7 mouse cellular contexts compared by ENCODE assay signal in the genomic region with DNA sequence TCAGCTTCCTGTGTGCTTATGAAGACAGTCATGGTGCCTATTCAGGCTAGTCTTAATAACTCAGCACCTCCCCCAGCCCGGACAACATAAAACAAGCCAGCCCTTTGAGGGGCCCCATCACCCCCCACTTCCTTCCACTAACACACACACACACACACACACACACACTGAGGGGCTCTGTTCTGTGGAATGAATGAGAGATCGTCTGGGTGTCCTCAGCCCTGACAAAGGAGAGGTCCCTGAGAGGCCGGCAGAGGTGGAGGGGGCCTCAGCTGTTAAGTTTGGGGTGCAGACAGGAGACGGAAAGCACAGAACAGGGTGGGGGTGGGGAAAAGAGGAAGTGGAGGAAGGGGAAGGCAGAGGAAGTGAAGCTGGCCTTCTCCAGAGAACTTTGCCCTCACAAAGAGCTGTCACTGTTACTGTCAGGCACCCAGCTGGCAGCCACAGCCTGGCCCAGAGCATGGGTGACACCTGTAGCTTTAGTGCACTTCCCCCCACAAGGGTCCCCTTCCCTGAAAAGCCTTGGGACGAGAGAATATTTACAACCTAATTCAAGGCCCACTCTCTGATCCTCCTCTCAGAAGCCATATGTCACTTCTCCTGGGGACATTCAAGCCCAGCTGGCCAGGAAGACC. TPM values are rescaled to one million over a fixed set of nuclear protein-coding genes. Genes with fewer than 3 reads are reported as not detected.
DNase-seq lines count a peak whose midpoint lies in the region; ATAC-seq and TF ChIP-seq lines count a peak whose summit lies in the region.

No protein-coding gene starts in this region.

- in situ Hi-C loops in CH12.LX (cut with MboI; ENCODE audit: low pct_ligation_motif_present, low pct_unique_long_range_greater_than_20kb, low sequenced_read_pairs) = no loop called here

- H3K4me2 ChIP-seq in CH12.LX (ENCODE audit: insufficient read depth, low read depth, poor library complexity, severe bottlenecking) = peak overlapping the region; percentile 61
- H3K4me2 ChIP-seq in limb, embryonic 12.5 days = no peak overlapping the region; the same call in 1 of the 2 replicates
- H3K4me2 ChIP-seq in midbrain, postnatal 0 days (ENCODE audit: low read depth, low read length, poor library complexity, severe bottlenecking) = no peak overlapping the region

- TF ChIP-seq EP300 in CH12.LX (IDR thresholded peaks at IDR 0.05; ENCODE audit: low read length) = peak; percentile 72

- TF ChIP-seq RAD21 in CH12.LX (IDR thresholded peaks at IDR 0.05; ENCODE audit: low read depth, low read length) = no peak; the same call in 1 of the 2 replicates

- peak; percentile 8 to 12; a peak in 2 of 4 replicates for ATAC-seq in hematopoietic stem cell, adult 5-6 weeks (replicated peaks in 1 of 2; ENCODE audit: insufficient read depth in 1 of 2, low FRiP score in 2 of 2, low TSS enrichment in 1 of 2, low read depth in 1 of 2, poor library complexity in 2 of 2, severe bottlenecking in 2 of 2)
- no peak for ATAC-seq in limb, embryonic 12.5 days (ENCODE audit: insufficient number of reproducible peaks, insufficient read depth, low FRiP score, low TSS enrichment, low read depth)
- ATAC-seq in midbrain, postnatal 0 days (ENCODE audit: low FRiP score) = no peak

- H3K9me3 ChIP-seq in CH12.LX (replicated peaks; ENCODE audit: low read length) = no peaks in the 10 kb centered on the region
- no peaks in the 10 kb centered on the region for H3K9me3 ChIP-seq in limb, embryonic 12.5 days
- H3K9me3 ChIP-seq in midbrain, postnatal 0 days (ENCODE audit: low read length) = no peaks in the 10 kb centered on the region

- TF ChIP-seq POLR2A in CH12.LX (IDR thresholded peaks at IDR 0.05; ENCODE audit: low read depth, low read length) = peak; percentile 78
- TF ChIP-seq POLR2A in bone marrow, adult 2 months (IDR thresholded peaks at IDR 0.05; ENCODE audit: borderline replicate concordance, control insufficient read depth, low read depth, low read length) = peak; percentile 55; the same call in 1 of the 2 replicates

- H3K36me3 ChIP-seq in CH12.LX (replicated peaks in 1 of 2; ENCODE audit: control insufficient read depth in 1 of 2, insufficient read depth in 1 of 2, low read length in 1 of 2) = peaks cover 15 to 20% of the 10 kb centered on the region in 2 experiments
- H3K36me3 ChIP-seq in limb, embryonic 12.5 days = peaks cover 16% of the 10 kb centered on the region
- H3K36me3 ChIP-seq in midbrain, postnatal 0 days (ENCODE audit: insufficient read depth, low read length) = peaks cover 11% of the 10 kb centered on the region

- peak overlapping the region; percentile 83 for H3K9ac ChIP-seq in CH12.LX (ENCODE audit: insufficient read depth, low read depth)
- no peak overlapping the region for H3K9ac ChIP-seq in limb, embryonic 12.5 days (replicated peaks)
- no peak overlapping the region for H3K9ac ChIP-seq in midbrain, postnatal 0 days (replicated peaks; ENCODE audit: low read length, poor library complexity, severe bottlenecking)

- peak overlapping the region in 1 of 3 experiments; percentile 19 for H3K4me3 ChIP-seq in CH12.LX (replicated peaks in 1 of 3; ENCODE audit: low read depth in 2 of 3, low read length in 2 of 3, poor library complexity in 1 of 3)
- peak overlapping the region; percentile 40 for H3K4me3 ChIP-seq in bone marrow, adult 2 months (replicated peaks; ENCODE audit: control insufficient read depth, low read depth, low read length)
- no peak overlapping the region for H3K4me3 ChIP-seq in limb, embryonic 12.5 days (replicated peaks)
- no peak overlapping the region for H3K4me3 ChIP-seq in midbrain, postnatal 0 days (ENCODE audit: low read depth, low read length)

- H3K27ac ChIP-seq in CH12.LX (ENCODE audit: insufficient read depth, low read depth) = peak overlapping the region; percentile 96
- peak overlapping the region; percentile 98 for H3K27ac ChIP-seq in bone marrow, adult 2 months (ENCODE audit: control insufficient read depth, insufficient read depth, low read depth, low read length, poor library complexity)
- H3K27ac ChIP-seq in limb, embryonic 12.5 days = peak overlapping the region; percentile 96
- peak overlapping the region; percentile 100; the same call in 1 of the 2 replicates for H3K27ac ChIP-seq in midbrain, postnatal 0 days (ENCODE audit: low read depth, low read length)

- H3K79me2 ChIP-seq in CH12.LX (replicated peaks; ENCODE audit: control insufficient read depth, extremely low read depth, insufficient read depth, poor library complexity, severe bottlenecking) = peaks cover 27% of the 10 kb centered on the region

- peak; percentile 85 for DNase-seq in CH12.LX (ENCODE audit: extremely low read depth)
- no peak for DNase-seq in midbrain, postnatal 0 days (ENCODE audit: low spot score)
- DNase-seq in thymus, postnatal 36 days = peak; percentile 73 to 81
- no peak for DNase-seq in cerebellum, postnatal 25 days

- 5% methylated on average over 5 of the region's 5 CpGs for WGBS in bone marrow, adult 2 months
- WGBS in limb, embryonic 12.5 days = 27% methylated on average over 5 of the region's 5 CpGs
- WGBS in midbrain, postnatal 0 days = 44% methylated on average over 5 of the region's 5 CpGs

- dilution Hi-C loops in CH12.LX (cut with MboI; ENCODE audit: extremely low pct_ligation_motif_present, extremely low pct_unique_long_range_greater_than_20kb, low sequenced_read_pairs) = no loop called here

- TF ChIP-seq CTCF in CH12.LX (conservative IDR thresholded peaks at IDR 0.05 in 1 of 2, IDR thresholded peaks at IDR 0.05 in 1 of 2; ENCODE audit: low read depth in 2 of 2, low read length in 2 of 2) = no peak
- no peak for TF ChIP-seq CTCF in bone marrow, adult 2 months (IDR thresholded peaks at IDR 0.05; ENCODE audit: control insufficient read depth, insufficient read depth, low read length)
- no peak for TF ChIP-seq CTCF in midbrain, postnatal 0 days (IDR thresholded peaks at IDR 0.05)

- no peaks in the 10 kb centered on the region for H3K27me3 ChIP-seq in CH12.LX (replicated peaks)
- no peaks in the 10 kb centered on the region for H3K27me3 ChIP-seq in limb, embryonic 12.5 days
- no peaks in the 10 kb centered on the region for H3K27me3 ChIP-seq in midbrain, postnatal 0 days (ENCODE audit: insufficient read depth, low read length)

- H3K4me1 ChIP-seq in CH12.LX (ENCODE audit: control insufficient read depth in 1 of 2, insufficient read depth in 2 of 2) = peaks cover 43 to 69% of the 10 kb centered on the region in 2 experiments
- peaks cover 6% of the 10 kb centered on the region; the same call in 1 of the 2 replicates for H3K4me1 ChIP-seq in bone marrow, adult 2 months (ENCODE audit: control insufficient read depth, insufficient read depth, low read length)
- peaks cover 46% of the 10 kb centered on the region for H3K4me1 ChIP-seq in limb, embryonic 12.5 days (replicated peaks)
- peaks cover 8% of the 10 kb centered on the region for H3K4me1 ChIP-seq in midbrain, postnatal 0 days (ENCODE audit: insufficient read depth, low read length)

TF ChIP-seq in CH12.LX, 34 proteins besides CTCF, POLR2A, EP300 and RAD21 (continues in another document):
- no peak for TF ChIP-seq SMC3 (IDR thresholded peaks at IDR 0.05; ENCODE audit: low read depth, low read length)
- TF ChIP-seq KAT2A (IDR thresholded peaks at IDR 0.05; ENCODE audit: insufficient replicate concordance, low read length) = no peak
- TF ChIP-seq BHLHE40 (IDR thresholded peaks at IDR 0.05; ENCODE audit: low read depth, low read length) = no peak; the same call in 1 of the 2 replicates
- TF ChIP-seq ZKSCAN1 (IDR thresholded peaks at IDR 0.05; ENCODE audit: borderline replicate concordance, low read depth, low read length) = no peak
- TF ChIP-seq MYC (IDR thresholded peaks at IDR 0.05; ENCODE audit: low read depth, low read length) = peak; percentile 62; the same call in 1 of the 2 replicates
- TF ChIP-seq MAX (IDR thresholded peaks at IDR 0.05; ENCODE audit: low read length) = 0 out of 2 replicates have a peak, but pooled peaks have one; percentile 24
- no peak for TF ChIP-seq CHD1 (IDR thresholded peaks at IDR 0.05; ENCODE audit: low read depth, low read length)
- no peak for TF ChIP-seq ZC3H11A (IDR thresholded peaks at IDR 0.05; ENCODE audit: low read depth, low read length)
- TF ChIP-seq JUN (IDR thresholded peaks at IDR 0.05; ENCODE audit: insufficient read depth, low read depth, low read length) = no peak
- TF ChIP-seq USF1 (IDR thresholded peaks at IDR 0.05; ENCODE audit: low read depth, low read length) = no peak
- TF ChIP-seq ETS1 (conservative IDR thresholded peaks at IDR 0.05; ENCODE audit: low read depth, low read length) = peak; percentile 81

RNA-seq across cellular contexts. Expression of a gene that starts 2.5 kb away (rescaled TPM):
- total RNA-seq in CH12.LX (2012; rRNA removed) = 4,756 and 5,246 TPM in 2 replicates
- total RNA-seq in CH12.LX (2014; rRNA removed) = 3,882 and 4,152 TPM in 2 replicates
- polyA plus RNA-seq in CH12.LX (2012; ENCODE audit: insufficient read length, low read depth) = 3,023 and 5,048 TPM in 2 replicates
- polyA plus RNA-seq in bone marrow, adult 2 months (2011; ENCODE audit: insufficient read depth, insufficient read length, low replicate concordance, missing spikeins) = 3,846 and 7,097 TPM in 2 replicates
- total RNA-seq in hematopoietic stem cell, adult 5-6 weeks (2017) = 2,681 and 4,323 TPM in 2 replicates
- 12,553 and 13,538 TPM in 2 replicates for polyA plus RNA-seq in limb, embryonic 12.5 days (2016; fragmentation: Nextera tagmentation; extraction: Ambion mirVana)
- 5,191 and 5,200 TPM in 2 replicates for total RNA-seq in midbrain, postnatal 0 days (2014; rRNA removed)
- polyA plus RNA-seq in midbrain, postnatal 0 days (2015; fragmentation: Nextera tagmentation; extraction: Ambion mirVana) = 15,915 and 17,004 TPM in 2 replicates

RNA-seq across cellular contexts. Expression of a gene that starts 13.8 kb away (rescaled TPM):
- 5.0 and 6.4 TPM in 2 replicates for total RNA-seq in CH12.LX (2012; rRNA removed)
- 2.3 and 3.7 TPM in 2 replicates for total RNA-seq in CH12.LX (2014; rRNA removed)
- 5.0 and 5.5 TPM in 2 replicates for polyA plus RNA-seq in CH12.LX (2012; ENCODE audit: insufficient read length, low read depth)
- polyA plus RNA-seq in bone marrow, adult 2 months (2011; ENCODE audit: insufficient read depth, insufficient read length, low replicate concordance, missing spikeins) = 4.6 and 10.8 TPM in 2 replicates
- 1.8 and 5.8 TPM in 2 replicates for total RNA-seq in hematopoietic stem cell, adult 5-6 weeks (2017)
- polyA plus RNA-seq in limb, embryonic 12.5 days (2016; fragmentation: Nextera tagmentation; extraction: Ambion mirVana) = 13.0 and 13.1 TPM in 2 replicates
- 52.8 and 67.5 TPM in 2 replicates for total RNA-seq in midbrain, postnatal 0 days (2014; rRNA removed)
- polyA plus RNA-seq in midbrain, postnatal 0 days (2015; fragmentation: Nextera tagmentation; extraction: Ambion mirVana) = 25.5 and 27.5 TPM in 2 replicates

RNA-seq across cellular contexts. Expression of a gene that starts 51.1 kb away (rescaled TPM):
- 51.7 and 65.3 TPM in 2 replicates for total RNA-seq in CH12.LX (2012; rRNA removed)
- 18.2 and 19.7 TPM in 2 replicates for total RNA-seq in CH12.LX (2014; rRNA removed)
- polyA plus RNA-seq in CH12.LX (2012; ENCODE audit: insufficient read length, low read depth) = 70.4 and 75.7 TPM in 2 replicates
- polyA plus RNA-seq in bone marrow, adult 2 months (2011; ENCODE audit: insufficient read depth, insufficient read length, low replicate concordance, missing spikeins) = 6.4 and 15.2 TPM in 2 replicates
- total RNA-seq in hematopoietic stem cell, adult 5-6 weeks (2017) = 6.3 and 7.0 TPM in 2 replicates
- polyA plus RNA-seq in limb, embryonic 12.5 days (2016; fragmentation: Nextera tagmentation; extraction: Ambion mirVana) = 576 and 587 TPM in 2 replicates
- 536 and 616 TPM in 2 replicates for total RNA-seq in midbrain, postnatal 0 days (2014; rRNA removed)
- polyA plus RNA-seq in midbrain, postnatal 0 days (2015; fragmentation: Nextera tagmentation; extraction: Ambion mirVana) = 485 and 504 TPM in 2 replicates

Comparison
In these comparisons a context has a peak if more than half of its experiments do, and no peak if none do; other contexts are left out.
1. DNase-seq: peak in CH12.LX (single experiment) and thymus, postnatal 36 days (2 of 2); none in midbrain, postnatal 0 days (single experiment) and cerebellum, postnatal 25 days (0 of 2).
2. ATAC-seq: peak in hematopoietic stem cell, adult 5-6 weeks (2 of 2); none in limb, embryonic 12.5 days (single experiment) and midbrain, postnatal 0 days (single experiment).
3. Peak in every context shown above with its lines, with median percentiles within 50 percentile points of each other: H3K27ac ChIP-seq.